In the genomic region with DNA sequence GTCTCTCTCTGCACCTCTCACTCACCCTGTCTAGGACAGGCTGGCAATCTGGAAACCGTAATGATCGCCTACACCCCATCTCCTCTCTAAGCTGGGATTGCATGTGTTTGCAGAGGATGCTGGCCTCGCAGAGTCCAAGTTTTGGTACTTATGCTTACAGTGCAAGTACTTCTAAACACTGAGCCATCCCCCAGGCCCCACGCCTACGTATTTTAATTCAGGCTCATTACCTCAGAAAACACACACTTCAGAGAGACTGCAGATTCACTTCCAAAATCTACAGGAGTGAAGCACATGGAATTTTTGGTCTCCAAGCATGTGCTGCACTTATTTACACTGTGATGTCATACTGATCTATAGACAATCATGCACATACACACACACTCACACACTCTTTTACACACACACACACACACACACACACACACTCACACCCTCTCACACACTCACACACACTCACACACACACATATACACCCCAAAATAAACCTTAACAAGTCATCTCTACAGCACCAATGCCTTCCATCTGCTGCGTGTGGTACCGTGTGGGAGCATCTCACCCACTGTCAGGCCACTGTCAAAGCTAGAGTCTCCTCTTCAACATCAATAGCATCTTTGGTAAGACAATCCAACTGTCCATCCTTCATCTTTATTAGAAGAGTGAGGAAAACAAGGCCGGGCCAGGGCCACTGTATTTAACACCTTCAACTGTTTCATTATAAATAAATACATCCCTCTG, we compare ENCODE assay signal across 16 mouse cellular contexts. TPM values are rescaled to one million over a fixed set of nuclear protein-coding genes. Genes with fewer than 3 reads are reported as not detected.
"Had no signal": no experiment of that assay in that cellular context is flagged by ENCODE, and none has a peak within 500 bp of the region (broad histone marks: within the 10 kb centered on the region; RNA-seq: fewer than 3 reads in every experiment).

No protein-coding gene starts in this region.

- H3K4me3 ChIP-seq: kidney, embryonic 15.5 days; left cerebral cortex, adult 2 months; liver, embryonic 13.5 days had no signal

- DNase-seq: kidney, adult 11 months; kidney, adult 8-10 months; kidney, postnatal 10 days; kidney, postnatal 36 days; layer of hippocampus, postnatal 36 days; liver, embryonic 13.5 days; lung, adult 2 months; lung, postnatal 14 days; lung, postnatal 4 days; midbrain, embryonic 14.5 days; thymus, postnatal 25 days had no signal

- H3K9me3 ChIP-seq: kidney, embryonic 15.5 days; liver, embryonic 13.5 days had no signal

- H3K4me1 ChIP-seq: kidney, embryonic 15.5 days; liver, embryonic 13.5 days had no signal

- H3K36me3 ChIP-seq: kidney, embryonic 15.5 days; liver, embryonic 13.5 days had no signal

- H3K4me2 ChIP-seq: kidney, embryonic 15.5 days; liver, embryonic 13.5 days; midbrain, embryonic 11.5 days had no signal

- H3K27ac ChIP-seq: kidney, embryonic 15.5 days; left cerebral cortex, adult 2 months; liver, embryonic 13.5 days; stomach, postnatal 0 days had no signal

- H3K27me3 ChIP-seq: kidney, embryonic 15.5 days; liver, embryonic 13.5 days had no signal

- H3K9ac ChIP-seq: kidney, embryonic 15.5 days; liver, embryonic 13.5 days had no signal

RNA-seq across cellular contexts. Expression of gene Casc1, which starts 12.7 kb away (rescaled TPM):
- polyA plus RNA-seq: liver, adult 2 months had no signal
